Mouse (Mus musculus) CH12.LX (cell line): ENCODE data around the gene Msx2. TPM values are rescaled to one million over a fixed set of nuclear protein-coding genes. Genes with fewer than 3 reads are reported as not detected.
A peak's percentile ranks its signal among the peaks of the same experiment; 100 is the strongest.

ENCODE experiments used
- DNase-seq: peaks from one replicate; pipeline ENCODE4 v3.0.0-alpha.2; 2013; ENCODE audit errors: extremely low read depth
- H3K27ac ChIP-seq: 2 replicates; pipeline ENCODE4 v1.5.1; 2012; ENCODE audit warnings: low read depth, mild to moderate bottlenecking, control low read depth, moderate library complexity; ENCODE audit not compliant: insufficient read depth
- H3K27me3 ChIP-seq: replicated peaks from 2 replicates; pipeline ENCODE3; 2012; ENCODE audit warnings: inconsistent platforms
- H3K36me3 ChIP-seq, 2 experiments: replicated peaks in 1 of 2; 2 replicates each; pipeline versions ENCODE3 to v1.6.1; 2012; ENCODE audit warnings: inconsistent platforms in 1 of 2, low read length in 1 of 2, mild to moderate bottlenecking in 1 of 2, mixed read lengths in 1 of 2, moderate library complexity in 1 of 2; ENCODE audit not compliant: control insufficient read depth in 1 of 2, insufficient read depth in 1 of 2
- H3K4me1 ChIP-seq, 2 experiments: 2 replicates each; pipeline ENCODE4 v1.6.1; 2012; ENCODE audit warnings: inconsistent platforms in 1 of 2, moderate library complexity in 1 of 2; ENCODE audit not compliant: insufficient read depth in 2 of 2, control insufficient read depth in 1 of 2
- H3K4me2 ChIP-seq: 2 replicates; pipeline ENCODE4 v1.6.1; 2012; ENCODE audit warnings: low read depth, mild to moderate bottlenecking, control low read depth; ENCODE audit not compliant: poor library complexity, insufficient read depth, severe bottlenecking
- H3K4me3 ChIP-seq, 3 experiments: fragments of 150-350 bp in 1 of 3; sonication (generic) in 1 of 3; replicated peaks in 1 of 3; 2 replicates each; pipeline versions ENCODE3 to v1.5.1; 2011 to 2012; ENCODE audit warnings: low read depth in 2 of 3, low read length in 2 of 3, mild to moderate bottlenecking in 2 of 3, moderate library complexity in 2 of 3, control low read depth in 1 of 3, improper control_type of control experiment in 1 of 3, inconsistent platforms in 1 of 3, mixed read lengths in 1 of 3; ENCODE audit not compliant: poor library complexity in 1 of 3
- H3K79me2 ChIP-seq: replicated peaks from 2 replicates; pipeline ENCODE4 v1.6.1; 2012; ENCODE audit warnings: mild to moderate bottlenecking, moderate library complexity; ENCODE audit not compliant: control insufficient read depth, poor library complexity, insufficient read depth, severe bottlenecking; ENCODE audit errors: extremely low read depth
- H3K9ac ChIP-seq: 2 replicates; pipeline ENCODE4 v1.6.1; 2012; ENCODE audit warnings: low read depth, mild to moderate bottlenecking, control low read depth, moderate library complexity; ENCODE audit not compliant: insufficient read depth
- H3K9me3 ChIP-seq: replicated peaks from 2 replicates; pipeline ENCODE3; 2012; ENCODE audit warnings: low read length, inconsistent platforms, mixed read lengths
- CHD1 ChIP-seq: IDR thresholded peaks from 2 replicates; pipeline ENCODE4 v1.6.1; 2012; ENCODE audit warnings: low read depth, low read length, improper control_type of control experiment, inconsistent platforms
- GABPA ChIP-seq: IDR thresholded peaks from 2 replicates; pipeline ENCODE4 v1.6.1; 2012; ENCODE audit warnings: low read depth, low read length, improper control_type of control experiment, inconsistent platforms; ENCODE audit not compliant: insufficient replicate concordance
- JUN ChIP-seq: IDR thresholded peaks from 2 replicates; pipeline ENCODE4 v1.6.1; 2011; ENCODE audit warnings: low read depth, mild to moderate bottlenecking, low read length, improper control_type of control experiment, moderate library complexity; ENCODE audit not compliant: insufficient read depth
- JUND ChIP-seq: conservative IDR thresholded peaks from 2 replicates; pipeline ENCODE4 v1.6.1; 2011; ENCODE audit warnings: low read depth, low read length, improper control_type of control experiment
- KAT2A ChIP-seq: IDR thresholded peaks from 2 replicates; pipeline ENCODE4 v1.6.1; 2012; ENCODE audit warnings: low read length, improper control_type of control experiment, inconsistent platforms; ENCODE audit not compliant: insufficient replicate concordance
- MAZ ChIP-seq: IDR thresholded peaks from 2 replicates; pipeline ENCODE4 v1.6.1; 2012; ENCODE audit warnings: low read depth, mild to moderate bottlenecking, inconsistent platforms, low read length, improper control_type of control experiment, moderate library complexity
- NRF1 ChIP-seq: IDR thresholded peaks from 2 replicates; pipeline ENCODE4 v1.6.1; 2014; ENCODE audit warnings: low read depth, mild to moderate bottlenecking, inconsistent platforms, low read length, improper control_type of control experiment, moderate library complexity
- PAX5 ChIP-seq: IDR thresholded peaks from 2 replicates; pipeline ENCODE4 v1.6.1; 2012; ENCODE audit warnings: low read length, inconsistent platforms, mixed read lengths
- POLR2A ChIP-seq: IDR thresholded peaks from 2 replicates; pipeline ENCODE4 v1.6.1; 2011; ENCODE audit warnings: low read depth, mild to moderate bottlenecking, improper control_type of control experiment, low read length
- TBP ChIP-seq: conservative IDR thresholded peaks from 2 replicates; pipeline ENCODE4 v1.6.1; 2011; ENCODE audit warnings: low read depth, low read length, improper control_type of control experiment
- TCF12 ChIP-seq: IDR thresholded peaks from 2 replicates; pipeline ENCODE4 v1.6.1; 2014; ENCODE audit warnings: low read depth, mild to moderate bottlenecking, inconsistent platforms, low read length, improper control_type of control experiment
- USF1 ChIP-seq: IDR thresholded peaks from 2 replicates; pipeline ENCODE4 v1.6.1; 2014; ENCODE audit warnings: low read depth, mild to moderate bottlenecking, inconsistent platforms, low read length, improper control_type of control experiment
- ZC3H11A ChIP-seq: IDR thresholded peaks from 2 replicates; pipeline ENCODE4 v1.6.1; 2012; ENCODE audit warnings: low read depth, mild to moderate bottlenecking, inconsistent platforms, low read length, improper control_type of control experiment
- ZKSCAN1 ChIP-seq: IDR thresholded peaks from 2 replicates; pipeline ENCODE4 v1.6.1; 2012; ENCODE audit warnings: low read depth, inconsistent platforms, low read length, improper control_type of control experiment, borderline replicate concordance
- ZMIZ1 ChIP-seq: IDR thresholded peaks from 2 replicates; pipeline ENCODE4 v1.6.1; 2012; ENCODE audit warnings: low read depth, mild to moderate bottlenecking, inconsistent platforms, low read length, improper control_type of control experiment
- ZNF384 ChIP-seq: IDR thresholded peaks from 2 replicates; pipeline ENCODE4 v1.6.1; 2012; ENCODE audit warnings: low read depth, low read length, improper control_type of control experiment, inconsistent platforms
- dilution Hi-C: fragments of 300-500 bp; cut with MboI; formaldehyde crosslinking; loops from 2 replicates; pipeline ENCODE4 v1.14.3; 2020; ENCODE audit warnings: low sequenced_read_pairs; ENCODE audit not compliant: extremely low pct_unique_long_range_greater_than_20kb, extremely low pct_ligation_motif_present
- in situ Hi-C: fragments of 300-500 bp; cut with MboI; formaldehyde crosslinking; loops from 3 replicates; pipeline ENCODE4 v1.14.3; 2019; ENCODE audit warnings: low sequenced_read_pairs, low pct_ligation_motif_present, low pct_unique_long_range_greater_than_20kb, mixed read lengths
- polyA plus RNA-seq: library from polyadenylated mRNA; unstranded; fragments of >175 nt; gene quantifications from 2 replicates; pipeline ENCODE4 v1.2.1, GENCODE M21; 2012; ENCODE audit warnings: low read depth; ENCODE audit not compliant: insufficient read length
- total RNA-seq, 2 experiments: library from RNA; depleted of rRNA; stranded (reverse); fragments of 300-350 nt in 1 of 2; fragments of >200 nt in 1 of 2; gene quantifications; 2 replicates each; pipeline ENCODE4 v1.2.3; 2012 to 2014

Msx2 gene
- total and polyA plus RNA-seq, 3 experiments = not detected

DNA sequence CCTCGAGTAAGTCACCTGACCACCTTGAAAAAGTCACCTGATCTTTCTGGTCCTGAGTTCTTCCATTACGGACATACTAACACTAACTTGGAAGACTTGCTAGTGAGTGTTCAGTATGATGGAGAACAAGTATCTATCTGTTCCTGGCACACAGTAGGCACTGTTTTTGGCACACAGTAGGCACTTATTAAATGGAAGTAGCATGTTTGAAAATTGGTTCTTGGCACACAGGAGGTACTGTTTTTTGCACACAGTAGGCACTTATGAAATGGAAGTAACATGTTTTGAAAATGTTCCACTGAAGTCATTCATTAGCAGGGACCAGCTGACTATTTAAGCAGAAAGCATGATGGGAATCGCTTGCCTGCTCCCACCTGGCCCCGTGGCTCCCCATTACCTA is 13.6 kb upstream of the Msx2 start:
- H3K36me3 ChIP-seq = no peaks in the 10 kb centered on the region

DNA sequence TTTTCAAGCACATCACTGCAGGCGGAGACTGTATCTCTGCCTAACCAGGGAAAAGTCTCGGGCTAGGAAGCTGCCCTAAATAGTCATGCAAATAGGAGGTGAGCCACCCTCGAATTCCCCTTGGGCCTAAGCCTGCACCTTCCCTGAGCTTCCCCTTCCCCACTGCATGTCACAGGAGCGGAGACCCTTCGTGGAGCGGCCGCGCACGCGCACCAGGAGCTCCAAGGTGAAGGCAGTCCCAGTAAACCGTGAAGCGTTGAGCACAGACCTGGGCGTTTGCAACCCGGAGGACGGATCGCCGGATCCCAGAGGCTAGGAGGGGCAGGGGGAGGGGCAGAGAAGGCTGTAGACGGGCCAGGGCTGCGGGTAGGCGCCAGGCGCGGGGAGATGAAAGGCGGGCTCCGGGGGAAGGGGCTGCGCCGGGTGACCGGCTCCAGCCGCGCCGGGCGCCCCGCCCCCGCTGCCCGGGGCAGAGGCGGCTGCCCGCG is 2.9 kb upstream of the Msx2 start:
- no peaks in the 10 kb centered on the region for H3K36me3 ChIP-seq
- dilution Hi-C loops = no loop called here

More for the DNA sequence above, 13.6 kb upstream of the Msx2 start:
- Histone ChIP-seq H3K9ac (no peak overlapping the region), H3K4me3 (no peak overlapping the region), H3K4me2 (no peak overlapping the region; the same call in 1 of the 2 replicates), H3K4me1 (peaks cover 6 to 9% of the 10 kb centered on the region in 2 experiments; a peak in 3 of 4 replicates), H3K27me3 (peaks cover 49% of the 10 kb centered on the region), H3K79me2 (no peaks in the 10 kb centered on the region), H3K9me3 (no peaks in the 10 kb centered on the region), H3K27ac (no peak overlapping the region)
- peak; percentile 7 for DNase-seq
- in situ Hi-C loops = no loop called here
- dilution Hi-C loops = no loop called here
- TF ChIP-seq ZC3H11A = no peak
- peak; percentile 97 for TF ChIP-seq ZKSCAN1

DNA sequence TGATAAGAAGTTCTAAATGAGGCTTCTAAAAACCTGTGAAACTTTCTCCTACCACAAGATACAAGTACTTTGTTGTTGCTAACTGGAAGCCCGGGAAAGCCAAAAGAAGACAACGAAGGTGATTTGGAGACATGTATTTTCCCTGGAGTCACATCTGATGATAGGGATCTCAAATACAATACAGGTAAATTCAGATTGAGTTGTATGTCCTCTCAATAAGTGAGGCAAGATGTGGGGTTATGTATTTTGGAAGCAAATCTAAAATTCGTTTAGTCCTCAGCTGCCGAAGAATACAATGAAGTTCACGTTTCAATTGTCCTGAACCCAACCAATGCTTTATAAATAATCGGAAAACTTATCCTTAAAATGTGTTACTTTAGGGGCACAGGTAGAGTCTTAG is 1.6 kb upstream of the Msx2 start:
- TF ChIP-seq ZNF384 = no peak
- no peak for TF ChIP-seq CHD1
- no peak for TF ChIP-seq GABPA
- TF ChIP-seq ZMIZ1 = no peak
- no peak for TF ChIP-seq PAX5
- no peak for TF ChIP-seq POLR2A
- no peak for TF ChIP-seq NRF1
- TF ChIP-seq ZC3H11A = no peak
- no peak for TF ChIP-seq TCF12
- TF ChIP-seq KAT2A = no peak
- TF ChIP-seq JUND = no peak
- TF ChIP-seq TBP = no peak
- TF ChIP-seq MAZ = no peak
- no peak overlapping the region for H3K4me3 ChIP-seq
- in situ Hi-C loops (loop anchor here (25.0 kb wide), 1 partner anchor 213 kb away; no protein-coding TSS in a partner anchor), dilution Hi-C loops (no loop called here)
- H3K36me3 ChIP-seq = no peaks in the 10 kb centered on the region
- no peaks in the 10 kb centered on the region for H3K79me2 ChIP-seq
- no peak overlapping the region for H3K27ac ChIP-seq
- no peaks in the 10 kb centered on the region for H3K9me3 ChIP-seq
- H3K4me1 ChIP-seq = peaks cover 0 to 3% of the 10 kb centered on the region in 2 experiments; a peak in 1 of 4 replicates
- no peak overlapping the region for H3K9ac ChIP-seq
- H3K4me2 ChIP-seq = no peak overlapping the region
- no peak for DNase-seq
- peaks cover 74% of the 10 kb centered on the region for H3K27me3 ChIP-seq

More for the DNA sequence above, 2.9 kb upstream of the Msx2 start:
- peaks cover 83% of the 10 kb centered on the region for H3K27me3 ChIP-seq
- in situ Hi-C loops = no loop called here
- no peak overlapping the region for H3K4me2 ChIP-seq
- H3K9ac ChIP-seq = no peak overlapping the region
- no peaks in the 10 kb centered on the region for H3K79me2 ChIP-seq
- no peaks in the 10 kb centered on the region for H3K9me3 ChIP-seq
- no peak overlapping the region for H3K27ac ChIP-seq
- DNase-seq = no peak
- H3K4me3 ChIP-seq = no peak overlapping the region
- H3K4me1 ChIP-seq = peaks cover 0 to 3% of the 10 kb centered on the region in 2 experiments; a peak in 1 of 4 replicates
- peak; percentile 66 for TF ChIP-seq NRF1
- TF ChIP-seq USF1 = no peak
- TF ChIP-seq JUN = no peak
